Mouse (Mus musculus): Measurements from ENCODE around the gene Fstl3.
A peak's percentile ranks its signal among the peaks of the same experiment; 100 is the strongest.
"Not testable (repeated sequence)": the region's sequence is repeated elsewhere in the genome, so short reads cannot be mapped to it uniquely, and the experiment has no call there.

Gene Fstl3

DNA sequence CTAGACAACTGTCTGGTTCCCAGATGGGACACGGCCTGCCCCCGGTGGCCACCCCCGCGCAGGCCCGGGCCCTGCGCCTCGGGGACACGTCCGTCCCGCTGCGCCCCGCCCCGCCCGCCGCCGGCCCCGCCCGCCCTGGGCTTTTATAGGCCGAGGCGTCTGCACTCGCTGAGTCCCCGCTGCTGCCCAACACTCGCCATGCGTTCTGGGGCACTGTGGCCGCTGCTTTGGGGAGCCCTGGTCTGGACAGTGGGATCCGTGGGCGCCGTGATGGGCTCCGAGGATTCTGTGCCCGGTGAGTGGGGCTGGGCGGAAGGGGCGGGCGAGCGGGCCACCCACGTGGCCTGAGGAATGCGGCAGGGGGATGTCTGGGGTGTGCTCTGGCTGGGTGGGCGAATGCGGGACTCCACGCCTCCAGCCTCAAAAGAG is at the start of gene Fstl3:
Fstl3 (plus strand) TSS at position 170 of the 429 bp plus-strand sequence.
- DNase-seq, result peak in 1 of 2 experiments; percentile 65

DNA sequence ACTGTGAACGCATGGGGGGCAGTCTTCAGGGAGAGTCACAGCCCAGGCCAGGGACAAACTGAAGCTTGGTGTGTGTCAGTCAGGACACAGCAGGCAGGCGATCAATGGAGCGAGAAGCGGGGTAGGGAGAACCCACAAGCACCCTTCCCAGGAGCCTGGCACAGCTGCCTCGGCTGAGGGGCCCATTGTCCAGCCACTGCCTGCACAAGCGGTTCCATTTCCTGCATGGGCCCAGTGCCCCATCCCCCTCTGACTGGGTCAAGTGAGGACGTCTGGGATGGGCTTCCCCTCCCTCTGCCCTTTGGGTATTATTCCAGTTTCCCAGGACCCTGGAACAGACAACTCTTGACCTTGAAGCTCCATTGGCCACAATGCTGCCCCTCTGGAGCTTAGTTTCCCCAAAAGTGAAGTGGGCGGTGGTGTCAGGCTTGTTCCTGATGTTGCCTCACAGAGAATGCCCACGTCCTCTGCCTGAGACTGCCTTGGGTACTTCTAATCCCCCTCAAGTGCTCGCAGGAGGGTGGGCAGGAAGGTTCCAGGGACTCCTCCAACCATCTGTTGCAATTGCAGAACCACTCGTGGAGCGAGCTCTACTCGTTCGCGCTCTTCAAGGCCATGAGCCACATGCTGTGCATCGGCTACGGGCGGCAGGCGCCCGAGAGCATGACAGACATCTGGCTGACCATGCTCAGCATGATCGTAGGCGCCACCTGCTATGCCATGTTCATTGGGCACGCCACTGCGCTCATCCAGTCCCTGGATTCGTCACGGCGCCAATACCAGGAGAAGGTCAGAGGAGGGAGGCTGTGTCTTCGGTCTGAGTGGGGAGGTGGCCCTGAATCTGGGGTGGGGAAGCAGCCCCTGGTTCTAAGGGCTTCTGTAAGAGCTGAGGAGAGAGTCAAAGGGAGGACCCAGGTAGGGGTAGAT is 48.5 kb upstream of the Fstl3 start:
- no peak for DNase-seq

DNA sequence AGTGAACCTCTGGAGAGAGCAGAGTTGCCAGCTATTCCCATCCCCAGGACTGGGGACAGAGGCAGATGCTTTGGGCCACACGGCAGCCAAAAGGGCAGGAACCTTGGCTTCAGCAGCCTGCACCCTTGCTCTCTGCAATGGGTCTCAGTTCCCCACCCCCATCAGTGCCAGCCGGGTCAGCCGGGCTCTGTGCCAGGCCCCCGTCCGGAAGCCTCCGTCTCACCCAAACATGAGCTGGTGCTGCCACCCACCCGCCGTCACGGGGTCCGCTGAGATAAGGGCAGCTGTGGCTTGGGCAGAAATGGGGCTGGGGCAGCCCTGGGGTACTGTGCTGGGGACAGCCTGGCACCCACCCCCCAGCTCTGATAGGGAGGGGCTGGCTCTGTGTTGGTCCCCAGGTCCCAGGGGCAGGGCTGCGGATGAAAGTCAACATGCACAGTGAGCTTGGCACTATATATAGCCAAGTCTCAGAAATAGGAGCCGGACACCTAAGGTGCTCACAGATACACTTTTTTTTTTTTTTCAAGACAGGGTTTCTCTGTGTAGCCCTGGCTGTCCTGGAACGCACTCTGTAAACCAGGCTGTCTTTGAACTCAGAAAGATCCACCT is 47.6 kb upstream of the Fstl3 start:
- DNase-seq, result no peak

GRCm38 (mm10) chr10:79732500-79732899 is 44.6 kb upstream of the Fstl3 start:
- peak; percentile 28 to 70 for DNase-seq

GRCm38 (mm10) chr10:79733847-79734246 is 43.2 kb upstream of the Fstl3 start:
- DNase-seq, result no peak

GRCm38 (mm10) chr10:79735361-79735760 is 41.7 kb upstream of the Fstl3 start:
- DNase-seq, result peak in 1 of 2 experiments; percentile 39

- peak in 1 of 2 experiments; percentile 65 for DNase-seq
Measured at GRCm38 (mm10) chr10:79736706-79737105, 40.4 kb upstream of the Fstl3 start.

GRCm38 (mm10) chr10:79738259-79738658 is 38.8 kb upstream of the Fstl3 start:
- peak in 1 of 2 experiments; percentile 66 for DNase-seq

DNA sequence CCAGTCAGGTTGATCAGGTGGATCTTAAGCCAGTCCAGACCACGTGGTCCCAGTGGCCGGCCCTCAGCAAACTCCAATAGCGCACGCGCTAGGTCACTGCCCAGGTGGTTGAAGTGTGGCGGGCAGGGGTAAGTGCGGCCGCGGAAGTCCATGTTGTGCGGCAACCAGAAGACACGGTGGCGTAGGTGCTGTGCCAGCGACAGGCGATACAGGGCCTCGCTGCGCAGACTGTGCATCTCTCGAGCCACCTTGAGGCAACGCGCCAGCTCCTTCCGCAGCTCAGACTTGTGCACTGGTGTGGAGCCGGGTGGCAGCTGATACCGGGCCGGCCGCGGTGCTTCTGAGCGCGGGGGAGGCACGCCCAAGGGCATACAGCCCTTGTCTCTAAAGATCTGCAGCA is 37.8 kb upstream of the Fstl3 start:
- no peak for DNase-seq

DNA sequence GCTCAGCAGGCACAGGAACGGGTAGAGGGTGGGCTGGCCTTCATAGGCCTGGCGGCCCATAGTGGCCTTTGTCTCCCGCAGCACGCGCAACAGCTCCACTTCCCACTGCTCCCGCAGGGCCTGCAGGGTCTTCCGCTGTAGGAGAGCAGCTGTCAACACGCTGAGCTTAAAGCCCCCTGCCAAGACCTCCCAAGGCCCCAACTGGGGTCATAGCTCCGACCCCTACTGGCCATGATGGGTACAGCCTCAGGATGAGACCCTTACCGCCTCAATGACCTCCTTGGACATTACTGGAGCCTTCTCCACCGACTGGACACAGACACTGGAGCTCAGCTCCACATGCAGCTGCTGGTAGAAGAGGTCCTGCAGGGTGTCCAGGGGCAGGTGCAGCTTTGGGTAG is 36.2 kb upstream of the Fstl3 start:
- DNase-seq, result no peak

GRCm38 (mm10) chr10:79743161-79743560 is 33.9 kb upstream of the Fstl3 start:
- no peak for DNase-seq

DNA sequence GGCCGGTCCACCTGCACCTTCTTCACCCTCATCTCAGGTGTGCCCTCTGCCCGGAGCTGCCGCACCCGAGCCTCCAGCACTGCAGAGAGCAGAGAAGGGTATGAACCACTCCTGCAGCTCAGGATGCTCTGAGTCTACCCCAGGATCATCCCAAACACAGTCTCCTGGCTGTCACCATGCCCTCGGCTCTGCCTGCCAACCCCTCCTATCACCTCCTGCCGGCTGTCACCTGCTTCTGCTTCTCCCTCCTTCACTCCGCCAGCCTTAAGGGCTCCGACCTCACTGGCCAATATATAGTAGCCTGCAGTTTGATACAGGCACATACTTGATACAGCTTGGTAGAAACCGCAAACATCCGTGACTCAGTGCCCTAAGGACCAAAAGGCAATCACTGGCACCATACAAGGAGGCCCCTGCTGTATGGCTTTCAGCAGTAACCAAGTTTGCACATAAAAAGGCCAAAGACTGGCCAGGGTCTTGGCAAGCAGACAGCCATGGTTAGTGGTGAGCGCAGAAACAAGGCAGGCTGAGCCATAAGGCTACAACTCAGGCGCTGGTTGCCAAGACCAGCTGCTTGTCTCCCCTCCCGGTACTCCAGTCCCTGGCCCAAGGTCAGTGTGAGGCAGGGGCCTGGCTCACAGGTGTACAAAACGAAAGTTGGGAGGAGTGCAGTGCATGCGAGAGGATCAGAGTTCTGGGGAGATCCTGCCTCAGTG is 33.3 kb upstream of the Fstl3 start:
- no peak for DNase-seq

- DNase-seq, result peak; percentile 38 to 53
Measured at GRCm38 (mm10) chr10:79745411-79745810, 31.7 kb upstream of the Fstl3 start.

- peak; percentile 97 to 99 for DNase-seq
Measured at GRCm38 (mm10) chr10:79745898-79746773, 30.9 kb upstream of the Fstl3 start, which contains the start of gene Polrmt. TSS of gene Polrmt (minus strand) at chr10:79746581.

DNA sequence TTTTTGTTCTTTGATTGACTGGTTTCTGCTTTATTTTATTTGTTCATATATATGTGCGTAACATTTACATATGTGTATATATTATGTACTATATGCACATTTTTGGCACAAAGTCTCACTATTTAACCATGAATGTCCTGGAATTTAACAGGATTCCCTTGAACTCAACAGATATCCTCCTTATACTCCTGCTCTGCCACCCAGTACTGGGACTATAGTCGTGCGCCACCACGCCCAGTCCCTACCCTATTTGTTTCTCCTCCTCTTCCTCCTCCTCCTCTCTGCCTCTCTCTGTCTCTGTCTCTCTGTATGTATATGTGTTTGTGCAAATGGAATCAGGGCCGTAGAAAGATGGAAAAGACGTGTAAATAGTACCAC is 30.3 kb upstream of the Fstl3 start:
- DNase-seq, result no peak

- DNase-seq, result no peak
Measured at GRCm38 (mm10) chr10:79748496-79748895, 28.6 kb upstream of the Fstl3 start.

DNA sequence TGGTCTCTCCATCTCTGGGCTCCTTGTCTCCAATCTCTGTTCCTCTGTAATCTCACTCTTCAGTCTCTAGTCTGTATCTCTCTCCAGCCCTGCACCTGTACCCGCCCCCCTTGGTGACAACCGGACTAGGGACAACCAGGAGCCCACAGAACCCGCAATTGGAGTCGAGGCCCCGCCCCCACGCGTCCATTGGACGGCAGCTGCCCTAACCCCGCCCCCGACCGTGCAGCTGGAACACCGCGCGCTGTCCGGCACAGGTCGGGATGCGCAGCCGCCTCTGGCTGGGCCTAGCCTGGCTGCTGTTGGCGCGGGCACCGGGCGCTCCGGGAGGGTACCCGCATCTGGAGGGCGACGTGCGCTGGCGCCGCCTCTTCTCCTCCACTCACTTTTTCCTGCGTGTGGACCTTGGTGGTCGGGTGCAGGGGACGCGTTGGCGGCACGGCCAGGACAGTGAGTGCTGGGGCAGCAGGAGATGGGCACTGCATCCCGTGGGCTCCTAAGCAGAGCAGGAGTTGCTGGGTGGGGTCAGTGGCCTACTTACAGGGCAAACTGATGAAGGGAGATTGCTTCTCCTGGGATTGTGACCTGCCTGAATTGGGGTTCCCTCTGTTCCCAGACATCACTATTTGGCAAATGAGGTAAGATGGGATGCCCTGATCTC is 22.1 kb upstream of the Fstl3 start, which contains the start of gene Fgf22:
Fgf22 (plus strand) TSS at position 221 of the 661 bp plus-strand sequence.
- peak; percentile 87 to 96 for DNase-seq

GRCm38 (mm10) chr10:79755854-79756253 is 21.2 kb upstream of the Fstl3 start:
- no peak for DNase-seq

DNA sequence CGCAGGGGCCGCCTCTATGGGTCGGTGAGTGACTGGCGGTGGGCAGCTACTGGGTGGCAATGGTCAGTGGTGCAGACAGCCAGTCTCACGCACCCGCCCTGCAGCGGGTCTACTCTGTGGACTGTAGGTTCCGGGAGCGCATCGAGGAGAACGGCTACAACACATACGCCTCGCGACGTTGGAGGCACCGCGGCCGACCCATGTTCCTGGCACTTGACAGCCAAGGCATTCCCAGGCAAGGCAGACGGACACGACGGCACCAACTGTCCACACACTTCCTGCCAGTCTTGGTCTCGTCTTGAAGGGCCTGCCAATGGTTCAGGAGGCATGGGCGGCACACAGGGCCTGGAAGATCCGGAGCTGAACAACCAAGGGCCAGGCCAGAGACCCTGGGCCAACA is 20.4 kb upstream of the Fstl3 start:
- DNase-seq, result no peak

- not testable (repeated sequence) for DNase-seq
Measured at GRCm38 (mm10) chr10:79759675-79760074, 17.4 kb upstream of the Fstl3 start.

GRCm38 (mm10) chr10:79760603-79761143 is 16.4 kb upstream of the Fstl3 start:
- DNase-seq, result no peak

Measured in kidney, postnatal 36 days (tissue).